Comparison of ENCODE assay signal across 17 mouse cellular contexts in the genomic region with DNA sequence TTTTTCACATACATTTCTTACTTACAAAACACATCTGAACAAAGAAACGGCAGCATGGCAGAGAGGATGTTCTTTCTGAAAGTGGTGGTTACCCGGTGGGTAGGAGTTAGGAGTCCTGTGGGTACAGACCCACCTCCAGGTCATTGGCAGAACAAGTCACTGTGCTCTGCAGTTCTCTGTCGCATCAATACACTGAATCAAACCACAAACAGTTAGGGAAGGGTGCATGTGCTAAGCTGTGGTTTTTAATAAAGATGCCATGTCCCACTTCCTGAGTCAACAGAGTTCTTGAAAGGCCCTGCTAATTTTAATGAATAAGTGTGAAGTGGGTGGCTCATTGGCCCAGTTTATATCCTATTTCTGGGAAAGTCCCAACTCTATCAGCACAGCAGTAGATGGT. TPM values are rescaled to one million over a fixed set of nuclear protein-coding genes. Genes with fewer than 3 reads are reported as not detected.
DNase-seq lines count a peak whose midpoint lies in the region; ATAC-seq lines count a peak whose summit lies in the region.
"Had no signal": no experiment of that assay in that cellular context is flagged by ENCODE, and none has a peak within 500 bp of the region (broad histone marks: within the 10 kb centered on the region; RNA-seq: fewer than 3 reads in every experiment).

No protein-coding gene starts in this region.

- DNase-seq in thymus, postnatal 14 days, result peak; percentile 19
- no peak for DNase-seq in thymus, postnatal 10 days (ENCODE audit: low spot score in 2 of 2)
- no peak for DNase-seq in adrenal gland, postnatal 36 days
- DNase-seq in spleen, postnatal 14 days (ENCODE audit: low spot score in 2 of 2), result no peak
- DNase-seq in cerebellum, adult 11 months, result no peak
- DNase-seq: adrenal gland, adult 8-10 months; cerebellum, adult 8-10 months; forebrain, postnatal 0 days; layer of hippocampus, adult 9-11 months; lung, adult 18-20 months; lung, postnatal 10 days had no signal

- peak; percentile 81 for ATAC-seq in common myeloid progenitor, adult 5-6 weeks (replicated peaks; ENCODE audit: low read depth, poor library complexity, severe bottlenecking)
- ATAC-seq in megakaryocyte progenitor cell, adult 5-6 weeks (replicated peaks; ENCODE audit: poor library complexity), result peak; percentile 80
- ATAC-seq: forebrain, postnatal 0 days; hindbrain, embryonic 16.5 days; intestine, postnatal 0 days; liver, embryonic 12.5 days had no signal

RNA-seq across cellular contexts. Expression of a gene that starts 6.3 kb away (rescaled TPM):
- 1.4 and 1.6 TPM in 2 replicates for total RNA-seq in common myeloid progenitor, adult 5-6 weeks (2017)
- total RNA-seq in megakaryocyte progenitor cell, adult 5-6 weeks (2015), result 0.25 TPM in 1 of 2 replicates, not detected in the other
- total RNA-seq in megakaryocyte progenitor cell, adult 5-6 weeks (2017), result 0.14 and 0.67 TPM in 2 replicates
- 1 to 10 TPM; 2.3 to 3.0 TPM for total RNA-seq in adrenal gland, postnatal 36 days (2021)
- total RNA-seq: gastrocnemius, postnatal 4 days had no signal
